Mouse (Mus musculus) neural tube, embryonic 11.5 days (tissue): Measurements from ENCODE around the gene Fcgrt. TPM values are rescaled to one million over a fixed set of nuclear protein-coding genes. Genes with fewer than 3 reads are reported as not detected.

Experiments used
- ATAC-seq: fragments of 200-750 bp; cut with Nextera tagmentation; 2 replicates; pipeline ENCODE4 v1.8.0; 2017; ENCODE audit warnings: moderate number of reproducible peaks, mild to moderate bottlenecking, moderate TSS enrichment, moderate library complexity; ENCODE audit not compliant: insufficient read depth, low FRiP score, low TSS enrichment
- DNase-seq: peaks from one replicate; pipeline ENCODE4 v3.0.0-alpha.2; 2015; ENCODE audit warnings: low spot score
- H3K27ac ChIP-seq: fragments of 300-500 bp; sonication (generic); 2 replicates; pipeline ENCODE4 v1.5.1; 2014; ENCODE audit warnings: low read depth, mild to moderate bottlenecking, low read length
- H3K27me3 ChIP-seq: fragments of 300-500 bp; sonication (generic); 2 replicates; pipeline ENCODE4 v1.6.1; 2014; ENCODE audit warnings: mild to moderate bottlenecking, low read length, mixed read lengths; ENCODE audit not compliant: control insufficient read depth, insufficient read depth
- H3K36me3 ChIP-seq: fragments of 300-500 bp; sonication (generic); 2 replicates; pipeline ENCODE4 v1.6.1; 2014; ENCODE audit warnings: mild to moderate bottlenecking, low read length, moderate library complexity, mixed read lengths; ENCODE audit not compliant: control insufficient read depth, insufficient read depth
- H3K4me1 ChIP-seq: fragments of 300-500 bp; sonication (generic); 2 replicates; pipeline ENCODE4 v1.6.1; 2014; ENCODE audit warnings: low read length, mixed read lengths; ENCODE audit not compliant: control insufficient read depth, insufficient read depth
- H3K4me2 ChIP-seq: fragments of 300-500 bp; sonication (generic); 2 replicates; pipeline ENCODE4 v1.6.1; 2014; ENCODE audit warnings: low read depth, mild to moderate bottlenecking, moderate library complexity
- H3K4me3 ChIP-seq: fragments of 300-500 bp; sonication (generic); 2 replicates; pipeline ENCODE4 v1.5.1; 2014; ENCODE audit warnings: low read depth, low read length
- H3K9ac ChIP-seq: fragments of 300-500 bp; sonication (generic); 2 replicates; pipeline ENCODE4 v1.6.1; 2014; ENCODE audit warnings: mild to moderate bottlenecking, low read length
- H3K9me3 ChIP-seq: fragments of 300-500 bp; sonication (generic); 2 replicates; pipeline ENCODE4 v1.6.1; 2016; ENCODE audit warnings: low read length; ENCODE audit not compliant: control insufficient read depth
- WGBS: fragments of 180-500 bp; shearing (Covaris S2); extraction: QIAGEN DNeasy Blood & Tissue Kit; methylation state at CpG from one replicate; pipeline ENCODE4 v1.1.7; 2014; 5-methylcytosine and 5-hydroxymethylcytosine counted together
- polyA plus RNA-seq: library from polyadenylated mRNA; unstranded; fragments of >200 nt; fragmentation: Nextera tagmentation; extraction: Ambion mirVana; gene quantifications from 2 replicates; pipeline ENCODE4 v1.2.1, GENCODE M21; 2014

The Fcgrt gene
- polyA plus RNA-seq, 1 experiment from 2014 or later = 12.8 TPM

DNA sequence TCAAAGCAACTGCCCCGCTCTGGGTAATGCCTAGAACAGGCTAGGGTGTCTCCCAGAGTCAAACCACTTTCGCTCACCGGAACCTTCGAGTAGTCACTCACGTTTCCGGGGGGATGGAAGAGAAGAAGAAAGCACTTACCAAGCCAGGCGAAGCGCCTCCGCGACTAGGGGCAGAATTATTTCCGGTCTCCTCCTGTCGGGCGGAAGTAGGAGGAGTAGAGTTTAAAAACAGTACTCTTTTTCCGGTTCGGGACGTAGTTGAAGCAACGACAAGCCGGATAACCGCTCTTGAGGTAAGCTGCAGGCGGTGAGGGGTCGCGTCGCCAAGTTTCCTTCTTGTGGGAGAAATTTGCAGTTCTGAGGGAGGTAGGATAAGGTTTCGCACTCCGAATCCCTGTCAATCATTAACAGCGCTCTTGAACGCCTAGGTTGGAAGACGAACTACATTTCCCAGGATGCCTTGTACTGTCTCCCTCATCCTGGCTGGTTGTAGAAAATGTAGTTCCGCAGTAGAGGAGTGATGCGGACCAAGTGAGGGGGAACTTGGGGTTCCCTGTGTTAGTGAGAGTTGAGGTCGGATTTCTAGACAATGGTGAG, 41.3 kb downstream of the Fcgrt start, which contains the start of the genes Nosip and Prrg2:
Gene Nosip (plus strand): TSS at position 191 of the 597 bp plus-strand sequence.
Gene Prrg2 (minus strand): TSS at position 439 of the 597 bp plus-strand sequence.
- no peaks in the 10 kb centered on the region for H3K27me3 ChIP-seq
- H3K27ac ChIP-seq = peak within 1 kb of the TSS; percentile 67; the same call in 1 of the 2 replicates
- ATAC-seq (peak; percentile 87), DNase-seq (peak; percentile 96)
- no peaks in the 10 kb centered on the region for H3K36me3 ChIP-seq
- under 1% methylated on average over 31 of the region's 31 CpGs for WGBS
- H3K4me3 ChIP-seq = peak within 1 kb of the TSS; percentile 64
- H3K9ac ChIP-seq = peak within 1 kb of the TSS; percentile 68
- peak within 1 kb of the TSS; percentile 52 for H3K4me2 ChIP-seq
- H3K4me1 ChIP-seq = peaks cover 13% of the 10 kb centered on the region; the same call in 1 of the 2 replicates
- H3K9me3 ChIP-seq = no peaks in the 10 kb centered on the region

DNA sequence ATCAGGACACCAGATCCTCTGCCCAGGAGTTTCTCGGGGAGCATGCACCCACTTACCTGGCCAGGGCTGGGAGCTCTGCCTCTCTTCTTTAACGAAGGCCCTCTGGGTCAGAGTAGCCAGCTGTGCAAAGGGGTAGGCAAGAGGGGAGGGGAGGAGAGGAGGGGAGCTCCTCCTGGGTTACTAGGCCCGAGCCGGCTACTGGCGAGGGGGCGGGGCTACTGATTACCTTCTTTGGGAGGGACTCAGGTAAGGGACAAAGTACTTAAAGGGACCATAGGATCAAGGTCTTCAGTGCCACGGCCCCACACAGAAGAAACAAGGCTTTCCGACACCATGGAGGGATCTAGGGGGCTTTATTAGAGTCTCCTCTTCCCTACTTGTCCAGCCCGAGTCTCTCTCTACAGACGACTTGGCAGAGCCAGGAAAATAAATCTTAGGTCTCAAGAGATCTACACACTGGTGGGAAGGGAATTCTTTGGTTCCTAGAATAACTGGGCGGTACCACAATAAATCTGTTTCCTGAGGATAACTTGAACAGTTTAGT, 42.0 kb downstream of the Fcgrt start:
- DNase-seq (no peak), ATAC-seq (no peak)
- Histone ChIP-seq H3K27me3 (no peaks in the 10 kb centered on the region), H3K4me3 (peak overlapping the region; percentile 64), H3K9me3 (no peaks in the 10 kb centered on the region), H3K4me2 (peak overlapping the region; percentile 52), H3K9ac (peak overlapping the region; percentile 68; the same call in 1 of the 2 replicates), H3K36me3 (no peaks in the 10 kb centered on the region), H3K4me1 (peaks cover 13% of the 10 kb centered on the region; the same call in 1 of the 2 replicates), H3K27ac (no peak overlapping the region)
- 17% methylated on average over 11 of the region's 11 CpGs for WGBS

DNA sequence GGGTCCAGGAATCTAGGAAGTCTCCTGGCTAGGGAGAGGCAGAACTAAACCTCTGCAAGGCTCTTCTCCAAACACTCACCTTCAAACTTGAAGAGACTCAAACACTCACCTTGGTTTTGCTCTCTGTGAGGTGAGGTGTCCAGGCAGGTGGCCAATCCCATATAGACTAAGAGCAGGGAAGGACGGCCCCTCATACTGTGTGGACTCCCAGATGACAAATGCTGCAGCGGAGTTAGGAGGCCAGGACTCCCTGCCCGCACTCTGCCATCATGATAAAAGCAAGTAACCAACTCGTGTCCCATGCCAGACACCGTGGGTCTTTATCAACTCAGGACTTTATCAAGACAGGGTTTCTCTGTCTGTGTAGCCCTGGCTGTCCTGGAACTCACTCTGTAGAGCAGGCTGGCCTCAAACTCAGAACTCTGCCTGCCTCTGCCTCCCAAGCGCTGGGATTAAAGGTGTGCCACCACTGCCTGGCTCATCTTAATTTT, 43.0 kb downstream of the Fcgrt start:
- Histone ChIP-seq H3K4me3 (no peak overlapping the region), H3K36me3 (no peaks in the 10 kb centered on the region), H3K27ac (no peak overlapping the region), H3K9me3 (no peaks in the 10 kb centered on the region), H3K4me2 (no peak overlapping the region), H3K4me1 (peaks cover 13% of the 10 kb centered on the region; the same call in 1 of the 2 replicates), H3K27me3 (no peaks in the 10 kb centered on the region), H3K9ac (no peak overlapping the region)
- DNase-seq (no peak), ATAC-seq (no peak)
- 84% methylated on average over 6 of the region's 6 CpGs for WGBS

DNA sequence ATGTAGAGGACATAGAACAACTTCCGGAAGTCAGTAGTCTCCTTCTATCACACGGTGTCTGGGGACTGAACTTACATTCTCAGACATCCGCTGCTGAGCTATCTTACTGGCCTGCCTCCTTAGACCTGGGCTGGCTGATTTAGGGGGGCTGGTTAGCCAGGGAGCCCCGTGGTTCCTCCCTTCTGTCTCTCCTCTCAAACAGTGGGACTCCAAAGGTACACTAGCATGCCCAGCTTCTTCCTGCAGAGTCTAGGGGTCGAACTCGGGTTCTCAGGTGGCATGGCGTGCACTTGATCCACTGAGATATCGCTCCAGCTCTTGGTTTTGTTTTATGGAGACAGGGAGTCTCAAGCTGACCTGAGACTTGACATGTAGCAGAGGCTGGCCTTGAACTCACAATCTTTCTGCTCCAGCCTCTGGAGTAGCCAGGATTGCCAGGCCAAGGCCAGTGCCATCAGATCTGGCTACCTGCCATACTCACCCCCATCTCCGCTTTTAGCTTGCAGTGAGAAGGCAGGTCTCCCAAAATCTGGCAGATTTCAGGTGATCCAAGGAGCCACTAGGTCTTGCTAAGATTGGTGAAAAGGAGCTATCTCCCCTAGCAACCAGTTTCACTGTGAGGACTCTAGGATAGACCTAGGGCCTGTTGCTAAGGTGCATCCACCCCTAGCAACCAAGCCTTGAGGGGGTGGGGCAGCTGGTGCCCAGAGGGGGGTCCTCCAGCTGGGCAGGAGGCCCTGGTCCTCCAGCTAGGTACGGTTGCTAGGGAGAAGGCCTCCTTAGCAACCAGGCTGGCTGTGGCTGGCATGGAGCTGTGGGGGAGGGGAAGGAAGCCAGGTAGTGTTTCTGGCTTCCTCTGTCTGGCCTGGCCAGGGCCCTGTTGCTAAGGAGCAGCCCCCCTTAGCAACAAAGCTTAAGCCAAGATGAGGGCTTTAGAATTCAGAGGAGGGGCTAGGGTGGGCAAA, 44.8 kb downstream of the Fcgrt start:
- H3K36me3 ChIP-seq = no peaks in the 10 kb centered on the region
- no peaks in the 10 kb centered on the region for H3K27me3 ChIP-seq
- no peaks in the 10 kb centered on the region for H3K9me3 ChIP-seq
- H3K27ac ChIP-seq = no peak overlapping the region
- H3K4me2 ChIP-seq = no peak overlapping the region
- H3K9ac ChIP-seq = no peak overlapping the region
- no peak overlapping the region for H3K4me3 ChIP-seq
- WGBS = 79% methylated on average over 10 of the region's 10 CpGs
- H3K4me1 ChIP-seq = peaks cover 13% of the 10 kb centered on the region; the same call in 1 of the 2 replicates
- no peak for DNase-seq
- no peak for ATAC-seq

DNA sequence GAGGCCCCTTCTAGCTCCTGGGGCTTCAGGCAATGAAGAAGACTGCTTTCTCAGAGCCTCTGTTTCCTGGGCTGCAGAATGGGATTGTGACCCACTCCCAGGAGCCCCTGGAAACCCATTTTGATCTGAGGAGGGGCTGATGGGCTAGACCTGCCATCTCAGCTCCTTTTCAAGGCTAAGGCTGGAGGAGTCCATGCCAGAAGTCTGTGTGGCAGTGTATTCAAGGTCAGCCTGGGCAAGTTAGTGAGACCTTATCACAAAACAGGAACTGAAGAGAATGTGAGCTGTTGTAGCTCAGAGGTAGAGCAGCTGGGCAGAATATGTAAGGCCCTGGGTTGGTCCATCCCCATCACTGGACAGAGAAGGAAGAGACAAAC, 46.7 kb downstream of the Fcgrt start:
- DNase-seq (no peak), ATAC-seq (no peak)
- H3K4me1 ChIP-seq = peaks cover 12% of the 10 kb centered on the region; the same call in 1 of the 2 replicates
- H3K4me2 ChIP-seq = no peak overlapping the region
- H3K27me3 ChIP-seq = no peaks in the 10 kb centered on the region
- no peak overlapping the region for H3K9ac ChIP-seq
- no peak overlapping the region for H3K27ac ChIP-seq
- no peaks in the 10 kb centered on the region for H3K36me3 ChIP-seq
- H3K9me3 ChIP-seq = no peaks in the 10 kb centered on the region
- H3K4me3 ChIP-seq = no peak overlapping the region

DNA sequence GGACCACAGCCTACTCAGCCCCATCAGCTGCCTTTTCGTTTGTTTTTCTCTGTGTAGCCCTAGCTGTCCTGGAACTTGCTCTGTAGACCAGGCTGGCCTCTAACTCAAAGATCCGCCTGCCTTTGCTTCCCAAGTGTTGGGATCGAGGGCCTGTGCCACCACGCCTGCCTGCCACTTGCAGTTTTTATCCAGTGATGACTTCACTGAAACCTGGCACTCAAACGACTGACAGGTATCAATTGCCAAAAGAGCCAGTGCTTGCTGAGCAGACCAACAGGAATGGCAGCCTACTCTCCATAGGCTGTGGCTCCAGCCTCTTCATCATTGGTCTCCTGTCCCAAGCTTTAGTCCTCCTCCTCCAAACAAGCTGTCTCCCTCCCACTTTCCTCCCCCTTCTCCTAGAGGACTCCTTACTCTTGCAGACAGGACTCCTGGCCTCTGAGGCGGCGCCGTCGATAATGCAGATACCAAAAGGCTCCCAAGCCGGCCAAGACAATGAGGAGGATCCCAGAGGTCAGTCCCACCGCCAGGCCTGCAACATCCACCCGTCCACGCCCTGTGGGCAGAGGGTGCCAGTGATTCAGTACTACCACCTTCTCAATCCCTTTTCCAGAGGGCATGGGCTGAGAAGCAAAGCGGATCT, 47.2 kb downstream of the Fcgrt start:
- no peak for DNase-seq
- Histone ChIP-seq H3K27me3 (no peaks in the 10 kb centered on the region), H3K27ac (no peak overlapping the region), H3K4me1 (peaks cover 9% of the 10 kb centered on the region), H3K36me3 (no peaks in the 10 kb centered on the region), H3K9me3 (no peaks in the 10 kb centered on the region), H3K4me3 (no peak overlapping the region), H3K9ac (no peak overlapping the region), H3K4me2 (no peak overlapping the region)
- ATAC-seq = no peak
- WGBS = 74% methylated on average over 14 of the region's 14 CpGs

DNA sequence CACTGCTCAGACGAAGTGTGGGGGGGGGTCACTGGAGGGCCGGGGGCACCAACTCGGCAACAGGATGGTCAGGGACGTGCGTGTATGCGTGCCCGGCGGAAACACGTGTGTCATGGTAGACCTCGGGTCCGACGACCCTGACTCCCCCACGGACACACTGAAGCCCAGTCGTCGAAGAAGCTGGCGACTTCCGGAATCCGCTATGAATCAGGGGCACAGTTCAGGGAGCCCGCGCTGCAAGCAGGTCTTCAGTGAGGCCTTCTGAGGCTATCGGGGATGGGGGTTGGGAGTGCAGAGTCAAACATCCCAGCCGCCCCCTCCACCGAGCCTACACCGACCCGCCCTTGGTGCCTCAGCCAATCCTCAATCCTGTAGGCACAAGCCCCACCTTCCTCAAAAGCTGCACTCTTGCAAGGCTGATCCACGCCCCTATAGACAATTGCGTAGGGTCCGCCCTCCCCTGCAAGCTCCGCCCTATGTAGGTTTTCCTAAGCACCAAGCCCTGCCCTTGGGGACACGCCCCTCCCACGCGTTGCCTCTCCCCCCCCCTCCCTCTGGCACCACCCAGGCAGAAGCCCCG, 49.6 kb downstream of the Fcgrt start:
- Histone ChIP-seq H3K9me3 (no peaks in the 10 kb centered on the region), H3K27me3 (no peaks in the 10 kb centered on the region), H3K4me3 (peak overlapping the region; percentile 95), H3K27ac (peak overlapping the region; percentile 98), H3K4me1 (peaks cover 13% of the 10 kb centered on the region), H3K36me3 (peaks cover 11% of the 10 kb centered on the region), H3K4me2 (peak overlapping the region; percentile 98), H3K9ac (peak overlapping the region; percentile 90)
- WGBS = 0% methylated on average over 33 of the region's 33 CpGs
- DNase-seq (peak; percentile 92), ATAC-seq (peak; percentile 90)
